Comparison of ENCODE assay signal across 8 mouse cellular contexts in the genomic region with DNA sequence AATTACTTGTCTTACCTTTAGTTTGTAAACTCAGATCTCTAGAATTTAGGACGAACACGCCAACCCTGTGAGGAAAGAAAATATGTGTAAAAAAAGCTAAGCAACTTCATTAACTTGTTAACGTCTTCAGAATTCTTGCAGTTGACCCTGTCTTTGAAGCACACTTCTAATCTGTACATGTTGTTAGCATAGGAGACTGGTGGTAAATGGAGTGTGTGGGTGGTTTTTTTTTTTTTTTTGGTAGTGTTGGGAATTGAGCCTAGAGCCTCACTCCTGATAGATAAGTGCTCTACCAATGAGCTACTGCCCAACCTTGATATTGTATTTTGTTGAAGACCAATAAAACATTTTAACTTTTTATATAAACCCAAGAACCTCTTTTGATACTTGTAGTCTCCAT. TPM values are rescaled to one million over a fixed set of nuclear protein-coding genes. Genes with fewer than 3 reads are reported as not detected.
DNase-seq lines count a peak whose midpoint lies in the region; ATAC-seq and TF ChIP-seq lines count a peak whose summit lies in the region.

No protein-coding gene starts in this region.

- peaks cover 8% of the 10 kb centered on the region for H3K36me3 ChIP-seq in heart, embryonic 13.5 days
- H3K36me3 ChIP-seq in ES-E14 (ENCODE audit: control insufficient read depth, insufficient read depth, low read length, poor library complexity, severe bottlenecking) = peaks cover 7% of the 10 kb centered on the region; the same call in 1 of the 2 replicates
- peaks cover 16% of the 10 kb centered on the region for H3K36me3 ChIP-seq in hindbrain, embryonic 10.5 days
- no peaks in the 10 kb centered on the region for H3K36me3 ChIP-seq in macrophage (ENCODE audit: inconsistent target)

- peak overlapping the region; percentile 96 for H3K4me3 ChIP-seq in heart, embryonic 13.5 days
- H3K4me3 ChIP-seq in ES-E14 (ENCODE audit: insufficient read depth in 1 of 2, low read depth in 1 of 2, low read length in 2 of 2, poor library complexity in 1 of 2, severe bottlenecking in 1 of 2) = peak overlapping the region; percentile 91 to 98; a peak in 3 of 4 replicates
- peak overlapping the region; percentile 90 for H3K4me3 ChIP-seq in hindbrain, embryonic 10.5 days
- peak overlapping the region; percentile 40; the same call in 1 of the 2 replicates for H3K4me3 ChIP-seq in macrophage (ENCODE audit: inconsistent target)

- H3K27ac ChIP-seq in heart, embryonic 13.5 days (replicated peaks) = peak overlapping the region; percentile 99; the same call in 1 of the 2 replicates
- H3K27ac ChIP-seq in ES-E14 (ENCODE audit: insufficient read depth, low read depth, low read length, poor library complexity, severe bottlenecking) (no peak overlapping the region), macrophage (peak overlapping the region; percentile 73; the same call in 1 of the 2 replicates)
- H3K27ac ChIP-seq in hindbrain, embryonic 10.5 days = no peak overlapping the region

- no peak for DNase-seq in heart, adult 8-10 months (ENCODE audit: low spot score)
- DNase-seq in ES-E14 (ENCODE audit: low read depth, low spot score) = no peak
- no peak for DNase-seq in hindbrain, embryonic 10.5 days (ENCODE audit: low spot score)
- no peak for DNase-seq in retina, embryonic 14.5 days (ENCODE audit: low spot score)
- no peak for DNase-seq in left cerebral cortex, adult 8-10 months (ENCODE audit: low spot score in 2 of 2)
- no peak for DNase-seq in thymus, postnatal 36 days

- peak overlapping the region; percentile 96 for H3K9ac ChIP-seq in heart, embryonic 13.5 days
- no peak overlapping the region for H3K9ac ChIP-seq in ES-E14 (ENCODE audit: insufficient read depth, low read depth, low read length, poor library complexity, severe bottlenecking)

- peaks cover 48% of the 10 kb centered on the region for H3K4me1 ChIP-seq in heart, embryonic 13.5 days
- H3K4me1 ChIP-seq in ES-E14 (ENCODE audit: control insufficient read depth in 2 of 2, insufficient read depth in 2 of 2, low read length in 2 of 2, poor library complexity in 1 of 2) = peaks cover 8 to 22% of the 10 kb centered on the region in 2 experiments
- peaks cover 36% of the 10 kb centered on the region for H3K4me1 ChIP-seq in hindbrain, embryonic 10.5 days (replicated peaks)

- no peaks in the 10 kb centered on the region for H3K27me3 ChIP-seq in heart, embryonic 13.5 days (replicated peaks)
- H3K27me3 ChIP-seq in hindbrain, embryonic 10.5 days (ENCODE audit: insufficient read depth, poor library complexity, severe bottlenecking) = no peaks in the 10 kb centered on the region

- no peak for ATAC-seq in heart, embryonic 13.5 days (ENCODE audit: extremely low read depth, insufficient number of reproducible peaks, low FRiP score, low TSS enrichment)

- peak overlapping the region; percentile 88 for H3K4me2 ChIP-seq in heart, embryonic 13.5 days

- WGBS in heart, embryonic 13.5 days = 44% methylated on average over 3 of the region's 3 CpGs
- WGBS in hindbrain, embryonic 10.5 days = 58% methylated on average over 3 of the region's 3 CpGs
- WGBS in macrophage (ENCODE audit: missing documents) = 58% methylated on average over 3 of the region's 3 CpGs

- H3K79me2 ChIP-seq in macrophage (ENCODE audit: inconsistent target) = peaks cover 62% of the 10 kb centered on the region

- in situ Hi-C loops in ES-E14 (cut with MboI; ENCODE audit: low sequenced_read_pairs in 2 of 2, unreplicated experiment in 2 of 2) = loop anchor here (5.0 to 10.0 kb wide), 2 partner anchors 141 to 144 kb away; no protein-coding TSS in a partner anchor

- no peaks in the 10 kb centered on the region for H3K9me3 ChIP-seq in heart, embryonic 13.5 days
- H3K9me3 ChIP-seq in ES-E14 (ENCODE audit: control insufficient read depth, insufficient read depth, low read depth, low read length) = no peaks in the 10 kb centered on the region
- H3K9me3 ChIP-seq in hindbrain, embryonic 10.5 days = no peaks in the 10 kb centered on the region

TF ChIP-seq in ES-E14, 5 proteins besides CTCF, POLR2A, EP300 and RAD21:
- TF ChIP-seq ZC3H11A (IDR thresholded peaks at IDR 0.05; ENCODE audit: borderline replicate concordance, low read depth, low read length) (no peak), CHD2 (IDR thresholded peaks at IDR 0.05; ENCODE audit: low read depth, low read length) (no peak), MAFK (IDR thresholded peaks at IDR 0.05; ENCODE audit: insufficient read depth, low read depth, low read length) (no peak), ZNF384 (IDR thresholded peaks at IDR 0.05; ENCODE audit: low read depth, low read length) (no peak), HCFC1 (IDR thresholded peaks at IDR 0.05; ENCODE audit: borderline replicate concordance, insufficient read depth, low read length) (no peak)

RNA-seq across cellular contexts. Expression of a gene that starts 2.1 kb away (rescaled TPM):
- polyA plus RNA-seq in heart, embryonic 13.5 days (2015; fragmentation: Nextera tagmentation; extraction: Ambion mirVana) = 10.5 and 15.5 TPM in 2 replicates
- 10 to 100 TPM; 65.0 to 75.4 (median 69.2) TPM for total RNA-seq in heart, adult 8-10 months (2022)
- total RNA-seq in ES-E14 (2012; rRNA removed) = 64.6 and 71.0 TPM in 2 replicates
- 19.7 and 26.5 TPM in 2 replicates for polyA plus RNA-seq in hindbrain, embryonic 10.5 days (2016; fragmentation: Nextera tagmentation; extraction: Ambion mirVana)
- total RNA-seq in macrophage (2018; cell fraction: chromatin; rRNA removed) = 10 to 100 TPM; 18.2 to 84.1 (median 54.2) TPM
- total RNA-seq in macrophage (2018; cell fraction: cytosol; rRNA removed) = 10 to 100 TPM; 39.9 to 76.1 (median 57.6) TPM
- total RNA-seq in macrophage (2018; cell fraction: nucleus; rRNA removed) = 100 to 1,000 TPM in 2 of 26 experiments, 10 to 100 TPM in 24; 22.8 to 116 (median 64.2) TPM
- 17.8 to 28.7 TPM (median 19.1 TPM) in 3 replicates for polyA plus RNA-seq in macrophage (2018)
- total RNA-seq in left cerebral cortex, adult 8-10 months (2022) = 100 to 1,000 TPM; 123 to 141 (median 137) TPM

Comparison
In these comparisons a context has a peak if more than half of its experiments do, and no peak if none do; other contexts are left out.
1. H3K27ac ChIP-seq: peak in heart, embryonic 13.5 days (single experiment) and macrophage (single experiment); none in ES-E14 (single experiment) and hindbrain, embryonic 10.5 days (single experiment).
2. H3K4me3 ChIP-seq: peak in every context shown above with its lines; median percentile 96 in heart, embryonic 13.5 days; 94 in ES-E14; 90 in hindbrain, embryonic 10.5 days; 40 in macrophage.